Mouse (Mus musculus) T-cell, adult 2 months (primary cell): Measurements from ENCODE around the gene Pnpla5.

Source experiments
- DNase-seq: peaks from one replicate; pipeline ENCODE4 v3.0.0; 2022; ENCODE audit warnings: low spot score

Gene Pnpla5

DNA sequence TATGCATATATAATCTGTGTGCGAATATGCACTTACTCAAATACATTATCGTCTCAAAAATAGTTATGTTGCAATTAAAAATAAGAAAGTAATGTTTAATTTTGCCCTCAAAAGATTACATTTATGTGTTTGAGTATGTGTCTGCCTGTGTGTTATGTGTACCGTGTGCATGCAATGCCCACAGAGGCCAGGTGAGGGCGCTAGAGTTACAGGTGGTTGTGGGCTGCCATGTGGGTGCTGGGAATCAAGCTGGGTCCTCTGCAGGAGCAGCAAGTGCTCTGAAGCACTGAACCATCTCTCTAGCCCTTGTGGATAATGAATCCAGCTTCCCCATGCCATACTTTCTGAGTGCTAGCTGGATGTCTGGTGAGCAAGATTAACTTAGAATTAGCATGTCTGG, 57.3 kb downstream of the Pnpla5 start:
- DNase-seq, result no peak

- DNase-seq, result no peak
Measured at GRCm38 (mm10) chr15:84065140-84065539, 57.8 kb downstream of the Pnpla5 start, which contains the start of gene Efcab6. Efcab6 (minus strand) TSS chr15:84065379.
